Mouse (Mus musculus) ES-Bruce4 (cell line): Measurements from ENCODE around the gene Cep83. TPM values are rescaled to one million over a fixed set of nuclear protein-coding genes. Genes with fewer than 3 reads are reported as not detected.

Experiments
- H3K27ac ChIP-seq: 2 replicates; pipeline ENCODE4 v1.5.1; 2012; ENCODE audit warnings: low read length, inconsistent platforms; ENCODE audit not compliant: insufficient read depth
- H3K27me3 ChIP-seq: 2 replicates; pipeline ENCODE4 v1.6.1; 2012; ENCODE audit warnings: mild to moderate bottlenecking, low read length, inconsistent platforms; ENCODE audit not compliant: control insufficient read depth, poor library complexity, insufficient read depth, severe bottlenecking
- H3K36me3 ChIP-seq: 2 replicates; pipeline ENCODE4 v1.6.1; 2012; ENCODE audit warnings: inconsistent platforms, mild to moderate bottlenecking, low read length, moderate library complexity; ENCODE audit not compliant: control insufficient read depth, poor library complexity, insufficient read depth, severe bottlenecking
- H3K4me1 ChIP-seq: one replicate; pipeline ENCODE4 v1.8.1; 2011; ENCODE audit warnings: low read length; ENCODE audit not compliant: control insufficient read depth, insufficient read depth
- H3K4me3 ChIP-seq: 2 replicates; pipeline ENCODE4 v1.5.1; 2011; ENCODE audit warnings: low read depth, mild to moderate bottlenecking, low read length
- H3K9ac ChIP-seq: 2 replicates; pipeline ENCODE4 v1.6.1; 2012; ENCODE audit warnings: low read depth, mild to moderate bottlenecking, inconsistent platforms; ENCODE audit not compliant: poor library complexity, severe bottlenecking
- H3K9me3 ChIP-seq: replicated peaks from 2 replicates; pipeline ENCODE4 v1.6.1; 2012; ENCODE audit warnings: mild to moderate bottlenecking, low read length, inconsistent platforms; ENCODE audit not compliant: control insufficient read depth, poor library complexity, insufficient read depth, severe bottlenecking
- CTCF ChIP-seq: IDR thresholded peaks from one replicate; pipeline ENCODE4 v1.8.1; 2011; ENCODE audit warnings: low read depth, low read length
- EP300 ChIP-seq: IDR thresholded peaks from 2 replicates; pipeline ENCODE4 v1.6.1; 2011; ENCODE audit warnings: low read depth, low read length; ENCODE audit not compliant: insufficient read depth
- POLR2A ChIP-seq: IDR thresholded peaks from one replicate; pipeline ENCODE4 v1.8.1; 2011; ENCODE audit warnings: low read length; ENCODE audit not compliant: insufficient read depth
- polyA plus RNA-seq: library from polyadenylated mRNA; stranded (reverse); fragments of >200 nt; gene quantifications from 2 replicates; pipeline ENCODE4 v1.2.4, GENCODE M21; 2011; ENCODE audit warnings: low read depth; ENCODE audit not compliant: missing spikeins, insufficient read depth, insufficient read length

The Cep83 gene
- polyA plus RNA-seq, 1 experiment: 52.7 TPM

GRCm38 (mm10) chr10:94780618-94781262 is 92.3 kb downstream of the Cep83 start:
- Histone ChIP-seq H3K9me3 (no peaks in the 10 kb centered on the region), H3K27me3 (no peaks in the 10 kb centered on the region), H3K27ac (no peak overlapping the region), H3K36me3 (peaks cover 2% of the 10 kb centered on the region; the same call in 1 of the 2 replicates), H3K4me1 (no peaks in the 10 kb centered on the region), H3K9ac (no peak overlapping the region), H3K4me3 (no peak overlapping the region)
- TF ChIP-seq POLR2A (no peak), CTCF (no peak), EP300 (no peak)

GRCm38 (mm10) chr10:94789205-94789604 is 100.8 kb downstream of the Cep83 start:
- no peaks in the 10 kb centered on the region for H3K27me3 ChIP-seq
- no peak overlapping the region for H3K9ac ChIP-seq
- H3K27ac ChIP-seq: no peak overlapping the region
- TF ChIP-seq EP300 (no peak), CTCF (no peak), POLR2A (no peak)
- H3K9me3 ChIP-seq: no peaks in the 10 kb centered on the region
- H3K36me3 ChIP-seq: no peaks in the 10 kb centered on the region
- H3K4me3 ChIP-seq: no peak overlapping the region
- no peaks in the 10 kb centered on the region for H3K4me1 ChIP-seq

- Histone ChIP-seq H3K27ac (no peak overlapping the region), H3K9me3 (no peaks in the 10 kb centered on the region), H3K4me3 (no peak overlapping the region), H3K9ac (no peak overlapping the region), H3K27me3 (no peaks in the 10 kb centered on the region), H3K36me3 (no peaks in the 10 kb centered on the region), H3K4me1 (no peaks in the 10 kb centered on the region)
- TF ChIP-seq CTCF (no peak), EP300 (no peak), POLR2A (no peak)
Observed at GRCm38 (mm10) chr10:94793914-94794313, 105.5 kb downstream of the Cep83 start.

- no peaks in the 10 kb centered on the region for H3K36me3 ChIP-seq
- H3K4me1 ChIP-seq: no peaks in the 10 kb centered on the region
- H3K4me3 ChIP-seq: no peak overlapping the region
- no peak overlapping the region for H3K9ac ChIP-seq
- no peaks in the 10 kb centered on the region for H3K9me3 ChIP-seq
- no peak overlapping the region for H3K27ac ChIP-seq
- H3K27me3 ChIP-seq: no peaks in the 10 kb centered on the region
- no peak for TF ChIP-seq POLR2A
- TF ChIP-seq CTCF: no peak
- no peak for TF ChIP-seq EP300
Observed at GRCm38 (mm10) chr10:94794666-94795244, 106.3 kb downstream of the Cep83 start.

- Histone ChIP-seq H3K36me3 (no peaks in the 10 kb centered on the region), H3K27ac (no peak overlapping the region), H3K27me3 (no peaks in the 10 kb centered on the region), H3K4me1 (no peaks in the 10 kb centered on the region), H3K9ac (no peak overlapping the region), H3K9me3 (no peaks in the 10 kb centered on the region), H3K4me3 (no peak overlapping the region)
- no peak for TF ChIP-seq POLR2A
- no peak for TF ChIP-seq CTCF
- TF ChIP-seq EP300: no peak
Observed at GRCm38 (mm10) chr10:94798128-94798527, 109.7 kb downstream of the Cep83 start.

- Histone ChIP-seq H3K27me3 (no peaks in the 10 kb centered on the region), H3K9me3 (no peaks in the 10 kb centered on the region), H3K27ac (no peak overlapping the region), H3K4me3 (no peak overlapping the region), H3K36me3 (no peaks in the 10 kb centered on the region), H3K4me1 (no peaks in the 10 kb centered on the region), H3K9ac (no peak overlapping the region)
- TF ChIP-seq CTCF: no peak
- no peak for TF ChIP-seq EP300
- TF ChIP-seq POLR2A: no peak
Observed at GRCm38 (mm10) chr10:94799485-94800239, 111.2 kb downstream of the Cep83 start.
